Mouse (Mus musculus) small intestine, adult 2 months (tissue): ENCODE measurements around the gene Tmem176a. TPM values are rescaled to one million over a fixed set of nuclear protein-coding genes. Genes with fewer than 3 reads are reported as not detected.

Experiments
- H3K27ac ChIP-seq: fragments of 200-500 bp; 2 replicates; pipeline ENCODE4 v1.5.1; 2012; ENCODE audit warnings: low read depth, low read length, control low read depth, inconsistent platforms; ENCODE audit not compliant: insufficient read depth
- H3K27me3 ChIP-seq: fragments of 200-500 bp; 2 replicates; pipeline ENCODE4 v1.6.1; 2012; ENCODE audit warnings: mild to moderate bottlenecking, moderate library complexity, low read length, inconsistent platforms; ENCODE audit not compliant: control insufficient read depth, insufficient read depth
- H3K36me3 ChIP-seq: fragments of 200-500 bp; 2 replicates; pipeline ENCODE4 v1.6.1; 2012; ENCODE audit warnings: mild to moderate bottlenecking, low read length, control low read depth, inconsistent platforms; ENCODE audit not compliant: control insufficient read depth, insufficient read depth
- H3K4me1 ChIP-seq: fragments of 200-500 bp; 2 replicates; pipeline ENCODE4 v1.6.1; 2012; ENCODE audit warnings: low read length, inconsistent platforms, mixed read lengths; ENCODE audit not compliant: control insufficient read depth, insufficient read depth, insufficient read length
- H3K4me3 ChIP-seq: fragments of 200-500 bp; 2 replicates; pipeline ENCODE4 v1.5.1; 2012; ENCODE audit warnings: low read depth, mild to moderate bottlenecking, control low read depth, inconsistent platforms, low read length, moderate library complexity
- CTCF ChIP-seq: fragments of 200-500 bp; IDR thresholded peaks from 2 replicates; pipeline ENCODE4 v1.5.1; 2012; ENCODE audit warnings: low read depth, mild to moderate bottlenecking, control low read depth, inconsistent platforms, low read length, moderate library complexity, mixed read lengths; ENCODE audit not compliant: insufficient replicate concordance, insufficient read length; ENCODE audit errors: extremely low read depth
- POLR2A ChIP-seq: fragments of 200-500 bp; IDR thresholded peaks from 2 replicates; pipeline ENCODE4 v1.6.1; 2012; ENCODE audit warnings: low read depth, mild to moderate bottlenecking, control low read depth, inconsistent platforms, low read length, moderate library complexity
- WGBS: fragments of 180-500 bp; shearing (Covaris S2); methylation state at CpG from one replicate; pipeline ENCODE4 v1.1.7; 2018; 5-methylcytosine and 5-hydroxymethylcytosine counted together
- polyA plus RNA-seq: library from polyadenylated mRNA; depleted of rRNA; stranded (reverse); fragments of >200 nt; gene quantifications from 2 replicates; pipeline ENCODE4 v1.2.3, GENCODE M21; 2012

Tmem176a gene
- polyA plus RNA-seq, 1 experiment, result 84.3 TPM

- 96% methylated on average over 4 of the region's 4 CpGs for WGBS
- Histone ChIP-seq H3K27ac (no peak overlapping the region), H3K4me3 (no peak overlapping the region), H3K36me3 (peaks cover 40% of the 10 kb centered on the region), H3K4me1 (no peaks in the 10 kb centered on the region), H3K27me3 (no peaks in the 10 kb centered on the region)
- TF ChIP-seq POLR2A (no peak), CTCF (no peak)
These were observed 7.2 kb upstream of the Tmem176a start for GRCm38 (mm10) chr6:48833515-48833914.

- Histone ChIP-seq H3K4me3 (no peak overlapping the region), H3K27me3 (no peaks in the 10 kb centered on the region), H3K36me3 (peaks cover 40% of the 10 kb centered on the region), H3K27ac (no peak overlapping the region), H3K4me1 (no peaks in the 10 kb centered on the region)
- no peak for TF ChIP-seq CTCF
- no peak for TF ChIP-seq POLR2A
- 84% methylated on average over 5 of the region's 5 CpGs for WGBS
These were observed 5.5 kb upstream of the Tmem176a start for GRCm38 (mm10) chr6:48835241-48835640.

- H3K36me3 ChIP-seq, result peaks cover 40% of the 10 kb centered on the region
- H3K4me1 ChIP-seq, result no peaks in the 10 kb centered on the region
- H3K27ac ChIP-seq, result peak overlapping the region; percentile 0; the same call in 1 of the 2 replicates
- H3K4me3 ChIP-seq, result no peak overlapping the region
- WGBS, result 87% methylated on average over 5 of the region's 5 CpGs
- TF ChIP-seq CTCF (no peak), POLR2A (no peak)
- no peaks in the 10 kb centered on the region for H3K27me3 ChIP-seq
These were observed 4.6 kb upstream of the Tmem176a start for GRCm38 (mm10) chr6:48836146-48836545.

GRCm38 (mm10) chr6:48837516-48837915 lies 3.2 kb upstream of the Tmem176a start:
- peaks cover 40% of the 10 kb centered on the region for H3K36me3 ChIP-seq
- TF ChIP-seq POLR2A, result no peak
- TF ChIP-seq CTCF, result no peak
- H3K27me3 ChIP-seq, result no peaks in the 10 kb centered on the region
- H3K27ac ChIP-seq, result peak overlapping the region; percentile 70
- H3K4me1 ChIP-seq, result no peaks in the 10 kb centered on the region; the same call in 1 of the 2 replicates
- 88% methylated on average over 7 of the region's 7 CpGs for WGBS
- H3K4me3 ChIP-seq, result peak overlapping the region; percentile 1; the same call in 1 of the 2 replicates

DNA sequence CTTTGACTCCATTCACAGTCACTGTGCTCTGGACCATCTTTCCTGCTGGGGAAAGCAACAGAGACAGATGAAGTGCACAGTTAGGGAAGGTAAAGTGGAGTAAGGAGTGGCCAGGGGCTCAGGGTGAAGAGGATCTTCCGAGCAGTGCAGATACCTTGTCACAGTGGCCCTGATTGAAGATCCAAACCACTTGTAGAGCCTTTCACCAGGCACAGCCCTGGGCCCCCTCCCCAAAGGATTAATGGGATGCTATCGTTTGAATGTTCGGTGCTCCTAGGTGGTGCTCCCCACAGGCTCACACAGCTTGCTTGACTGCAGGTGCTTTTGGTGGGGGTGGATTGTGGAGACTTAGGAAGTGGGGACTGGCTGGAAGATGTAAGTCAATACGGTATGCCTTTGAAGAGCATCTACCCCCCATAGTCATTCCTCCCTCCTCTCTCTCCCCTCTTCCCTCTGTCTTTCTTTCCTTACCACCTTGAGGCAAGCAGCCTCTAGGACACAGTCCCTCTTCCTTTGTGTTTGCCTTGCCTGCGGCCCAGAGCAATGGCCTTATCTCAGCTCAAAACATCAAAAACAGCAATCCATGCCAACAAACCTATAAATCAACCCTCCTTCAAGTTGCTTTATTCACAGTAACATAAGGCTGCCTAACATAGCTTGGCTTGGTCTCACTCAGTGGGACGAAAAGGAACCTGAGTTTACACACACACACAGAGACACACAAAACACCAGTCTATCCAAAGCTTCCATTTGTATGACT lies 2.2 kb upstream of the Tmem176a start:
- Histone ChIP-seq H3K4me1 (no peaks in the 10 kb centered on the region; the same call in 1 of the 2 replicates), H3K27ac (peak overlapping the region; percentile 70), H3K36me3 (peaks cover 40% of the 10 kb centered on the region), H3K27me3 (no peaks in the 10 kb centered on the region), H3K4me3 (peak overlapping the region; percentile 42)
- WGBS, result 57% methylated on average over 6 of the region's 6 CpGs
- TF ChIP-seq CTCF, result no peak
- TF ChIP-seq POLR2A, result no peak

- Histone ChIP-seq H3K4me3 (peak within 1 kb of the TSS; percentile 63), H3K27ac (peak within 1 kb of the TSS; percentile 96), H3K27me3 (no peaks in the 10 kb centered on the region), H3K4me1 (no peaks in the 10 kb centered on the region; the same call in 1 of the 2 replicates), H3K36me3 (peaks cover 30% of the 10 kb centered on the region)
- WGBS, result 2% methylated on average over 6 of the region's 6 CpGs
- TF ChIP-seq POLR2A (peak; percentile 53), CTCF (no peak)
These were observed 380 bp downstream of the Tmem176a start, which contains the start of gene Tmem176b for GRCm38 (mm10) chr6:48840973-48841625. TSS of gene Tmem176b (minus strand) at chr6:48841496.
